ENCODE assay signal across 16 mouse cellular contexts in genomic region chr7:35681559-35681958, GRCm38 (mm10). TPM values are rescaled to one million over a fixed set of nuclear protein-coding genes. Genes with fewer than 3 reads are reported as not detected.
DNase-seq lines count a peak whose midpoint lies in the region; ATAC-seq and TF ChIP-seq lines count a peak whose summit lies in the region.
"Had no signal": no experiment of that assay in that cellular context is flagged by ENCODE, and none has a peak within 500 bp of the region (broad histone marks: within the 10 kb centered on the region; RNA-seq: fewer than 3 reads in every experiment).

No protein-coding gene starts in this region.

- no peak for TF ChIP-seq POLR2A in heart, adult 2 months (IDR thresholded peaks at IDR 0.05; ENCODE audit: insufficient read depth, low read depth, low read length)

- no peak overlapping the region for H3K9ac ChIP-seq in heart, adult 2 months (ENCODE audit: low read depth, low read length)
- no peak overlapping the region for H3K9ac ChIP-seq in lung, embryonic 14.5 days
- no peak overlapping the region for H3K9ac ChIP-seq in forebrain, embryonic 13.5 days
- H3K9ac ChIP-seq: embryonic facial prominence, embryonic 13.5 days; liver, embryonic 15.5 days had no signal

- no peak for ATAC-seq in lung, embryonic 14.5 days (ENCODE audit: insufficient read depth)
- ATAC-seq in forebrain, embryonic 13.5 days: no peak

- H3K4me3 ChIP-seq in heart, adult 2 months: no peak overlapping the region
- no peak overlapping the region for H3K4me3 ChIP-seq in lung, embryonic 14.5 days (ENCODE audit: low read depth, low read length)
- no peak overlapping the region for H3K4me3 ChIP-seq in forebrain, embryonic 13.5 days
- H3K4me3 ChIP-seq: embryonic facial prominence, embryonic 13.5 days; hindbrain, embryonic 10.5 days; liver, embryonic 15.5 days; midbrain, embryonic 10.5 days had no signal

- no peak overlapping the region for H3K4me2 ChIP-seq in lung, embryonic 14.5 days
- no peak overlapping the region for H3K4me2 ChIP-seq in forebrain, embryonic 13.5 days
- H3K4me2 ChIP-seq: embryonic facial prominence, embryonic 13.5 days; liver, embryonic 15.5 days had no signal

- intact Hi-C loops in heart, adult 2 months (cut with DNase I): no loop called here
- intact Hi-C loops in heart, postnatal 14 days (cut with DNase I): loop anchor here (10.0 kb wide), 1 partner anchor 1673 kb away; no protein-coding TSS in a partner anchor

- H3K36me3 ChIP-seq in heart, adult 2 months (ENCODE audit: control insufficient read depth, insufficient read depth, low read length): no peaks in the 10 kb centered on the region
- no peaks in the 10 kb centered on the region for H3K36me3 ChIP-seq in lung, embryonic 14.5 days (ENCODE audit: insufficient read depth)
- no peaks in the 10 kb centered on the region for H3K36me3 ChIP-seq in forebrain, embryonic 13.5 days (ENCODE audit: poor library complexity, severe bottlenecking)
- H3K36me3 ChIP-seq: embryonic facial prominence, embryonic 13.5 days; hindbrain, embryonic 10.5 days; liver, embryonic 15.5 days had no signal

- no peak overlapping the region for H3K27ac ChIP-seq in heart, adult 2 months
- no peak overlapping the region for H3K27ac ChIP-seq in lung, embryonic 14.5 days (ENCODE audit: low read depth)
- no peak overlapping the region; the same call in 1 of the 2 replicates for H3K27ac ChIP-seq in forebrain, embryonic 13.5 days
- H3K27ac ChIP-seq: embryonic facial prominence, embryonic 13.5 days; hindbrain, embryonic 10.5 days; liver, embryonic 15.5 days; midbrain, embryonic 10.5 days had no signal

- H3K79me2 ChIP-seq in heart, adult 2 months (replicated peaks; ENCODE audit: control insufficient read depth, insufficient read depth, low read length): no peaks in the 10 kb centered on the region

- DNase-seq in heart, adult 2 months: no peak
- no peak for DNase-seq in heart, postnatal 14 days
- DNase-seq in lung, embryonic 14.5 days: no peak
- no peak for DNase-seq in lung, postnatal 25 days (ENCODE audit: low spot score)
- peak; percentile 59 for DNase-seq in ES-CJ7 (ENCODE audit: low read depth, low spot score)
- DNase-seq in induced T-regulatory cell, adult 2 months (ENCODE audit: low read depth): peak; percentile 21
- DNase-seq in gastrocnemius, postnatal 25 days: no peak
- DNase-seq: cerebellum, adult 9-11 months; heart, adult 18-20 months; layer of hippocampus, postnatal 36 days; retina, postnatal 1 day had no signal

- 0 out of 2 replicates have a peak, but pooled peaks have one; percentile 19 for TF ChIP-seq CTCF in heart, adult 2 months (IDR thresholded peaks at IDR 0.05)
- TF ChIP-seq CTCF in lung, embryonic 14.5 days (IDR thresholded peaks at IDR 0.05; ENCODE audit: low read depth): peak; percentile 39

- H3K27me3 ChIP-seq in heart, adult 2 months (ENCODE audit: control insufficient read depth, insufficient read depth, low read length): no peaks in the 10 kb centered on the region
- no peaks in the 10 kb centered on the region for H3K27me3 ChIP-seq in lung, embryonic 14.5 days (ENCODE audit: insufficient read depth, low read length)
- H3K27me3 ChIP-seq in forebrain, embryonic 13.5 days: no peaks in the 10 kb centered on the region
- H3K27me3 ChIP-seq: embryonic facial prominence, embryonic 13.5 days; liver, embryonic 15.5 days had no signal

- WGBS in heart, adult 2 months: 71% methylated on average over 3 of the region's 3 CpGs
- WGBS in lung, embryonic 14.5 days: 69% methylated on average over 3 of the region's 3 CpGs
- 83% methylated on average over 3 of the region's 3 CpGs for WGBS in forebrain, embryonic 13.5 days

- H3K9me3 ChIP-seq in lung, embryonic 14.5 days (ENCODE audit: low read depth, low read length): 0 out of 2 replicates have a peak, but pooled peaks cover 2% of the 10 kb centered on the region
- H3K9me3 ChIP-seq in forebrain, embryonic 13.5 days (replicated peaks): peaks cover 3% of the 10 kb centered on the region; the same call in 1 of the 2 replicates
- H3K9me3 ChIP-seq: embryonic facial prominence, embryonic 13.5 days; liver, embryonic 15.5 days had no signal

- no peak for TF ChIP-seq EP300 in heart, adult 2 months (IDR thresholded peaks at IDR 0.05; ENCODE audit: insufficient read depth, low read depth, low read length)

- no peaks in the 10 kb centered on the region for H3K4me1 ChIP-seq in heart, adult 2 months (ENCODE audit: control insufficient read depth, insufficient read depth, low read length)
- no peaks in the 10 kb centered on the region for H3K4me1 ChIP-seq in lung, embryonic 14.5 days (ENCODE audit: insufficient read depth)
- H3K4me1 ChIP-seq in forebrain, embryonic 13.5 days: peaks cover 32% of the 10 kb centered on the region
- H3K4me1 ChIP-seq: liver, embryonic 15.5 days had no signal

RNA-seq across cellular contexts. Expression of gene Pdcd5, which starts 34.2 kb away (rescaled TPM):
- total RNA-seq in heart, adult 2 months (2021): 100 to 1,000 TPM; 104 to 118 TPM
- polyA plus RNA-seq in heart, adult 2 months (2012; rRNA removed): 36.0 and 48.6 TPM in 2 replicates
- total RNA-seq in heart, postnatal 14 days (2021): 10 to 100 TPM; 90.2 to 92.2 TPM
- 266 and 281 TPM in 2 replicates for polyA plus RNA-seq in lung, embryonic 14.5 days (2014; fragmentation: Nextera tagmentation; extraction: Ambion mirVana)
- polyA plus RNA-seq in forebrain, embryonic 13.5 days (2015; fragmentation: Nextera tagmentation; extraction: Ambion mirVana): 254 and 267 TPM in 2 replicates
- total RNA-seq in gastrocnemius, postnatal 25 days (2021): 100 to 1,000 TPM; 110 to 118 TPM

Comparison
In these comparisons a context has a peak if more than half of its experiments do, and no peak if none do; other contexts are left out.
1. DNase-seq: peak in ES-CJ7 (single experiment) and induced T-regulatory cell, adult 2 months (single experiment); none in heart, adult 2 months (0 of 2), heart, postnatal 14 days (0 of 2), lung, embryonic 14.5 days (single experiment), lung, postnatal 25 days (single experiment) and gastrocnemius, postnatal 25 days (single experiment).